36 mouse cellular contexts compared by ENCODE assay signal in the genomic region with DNA sequence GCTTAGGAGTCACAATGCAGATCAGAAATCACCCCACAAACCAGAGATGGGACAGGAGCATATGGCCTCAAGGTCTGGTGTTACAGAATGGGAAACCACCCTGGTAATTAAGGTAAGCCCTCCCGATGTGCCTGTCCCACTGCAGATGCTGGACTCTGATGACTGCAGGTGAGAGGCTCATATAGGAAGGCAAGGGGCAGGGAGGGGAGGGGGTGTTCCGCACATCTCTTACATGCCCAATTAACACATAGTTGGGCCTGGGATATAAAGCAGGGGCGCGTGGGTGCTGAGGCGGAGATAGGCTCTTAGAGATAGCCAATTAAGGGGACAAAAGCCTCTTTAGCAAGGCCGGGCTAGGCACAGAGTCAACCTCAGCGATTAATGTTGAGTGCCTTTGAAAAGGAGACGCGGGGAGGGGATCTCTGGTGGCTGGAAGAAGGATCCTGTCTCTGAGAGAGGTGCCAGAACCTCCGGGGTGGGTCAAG. TPM values are rescaled to one million over a fixed set of nuclear protein-coding genes. Genes with fewer than 3 reads are reported as not detected.
DNase-seq lines count a peak whose midpoint lies in the region; ATAC-seq lines count a peak whose summit lies in the region.
"Had no signal": no experiment of that assay in that cellular context is flagged by ENCODE, and none has a peak within 500 bp of the region (broad histone marks: within the 10 kb centered on the region; RNA-seq: fewer than 3 reads in every experiment).

A gene (minus strand): TSS at position 51 of the 485 bp plus-strand sequence.

- H3K9me3 ChIP-seq in embryonic facial prominence, embryonic 11.5 days (replicated peaks; ENCODE audit: control insufficient read depth, low read length) = no peaks in the 10 kb centered on the region
- no peaks in the 10 kb centered on the region for H3K9me3 ChIP-seq in embryonic facial prominence, embryonic 10.5 days
- no peaks in the 10 kb centered on the region for H3K9me3 ChIP-seq in heart, embryonic 13.5 days
- H3K9me3 ChIP-seq in midbrain, embryonic 11.5 days (ENCODE audit: control insufficient read depth, low read length) = no peaks in the 10 kb centered on the region
- H3K9me3 ChIP-seq in midbrain, embryonic 10.5 days (replicated peaks) = 0 out of 2 replicates have a peak, but pooled peaks cover 5% of the 10 kb centered on the region
- 0 out of 2 replicates have a peak, but pooled peaks cover 3% of the 10 kb centered on the region for H3K9me3 ChIP-seq in forebrain, embryonic 14.5 days (replicated peaks; ENCODE audit: control insufficient read depth, low read length)
- H3K9me3 ChIP-seq: embryonic facial prominence, embryonic 12.5 days; hindbrain, embryonic 13.5 days; liver, embryonic 15.5 days; neural tube, embryonic 12.5 days had no signal

- H3K36me3 ChIP-seq in embryonic facial prominence, embryonic 11.5 days (replicated peaks; ENCODE audit: control insufficient read depth, insufficient read depth, low read depth, low read length) = no peaks in the 10 kb centered on the region
- H3K36me3 ChIP-seq in embryonic facial prominence, embryonic 10.5 days (replicated peaks) = no peaks in the 10 kb centered on the region
- H3K36me3 ChIP-seq in heart, embryonic 13.5 days = no peaks in the 10 kb centered on the region
- no peaks in the 10 kb centered on the region for H3K36me3 ChIP-seq in midbrain, embryonic 11.5 days (ENCODE audit: control insufficient read depth, insufficient read depth, low read length)
- no peaks in the 10 kb centered on the region for H3K36me3 ChIP-seq in midbrain, embryonic 10.5 days
- H3K36me3 ChIP-seq in forebrain, embryonic 14.5 days (ENCODE audit: control insufficient read depth, insufficient read depth, low read length) = no peaks in the 10 kb centered on the region
- H3K36me3 ChIP-seq: embryonic facial prominence, embryonic 12.5 days; hindbrain, embryonic 13.5 days; liver, embryonic 15.5 days; midbrain, embryonic 12.5 days; neural tube, embryonic 12.5 days had no signal

- intact Hi-C loops in heart, postnatal 36 days (cut with DNase I) = no loop called here

- no peak within 1 kb of the TSS for H3K27ac ChIP-seq in embryonic facial prominence, embryonic 11.5 days (replicated peaks; ENCODE audit: low read depth, low read length)
- no peak within 1 kb of the TSS for H3K27ac ChIP-seq in embryonic facial prominence, embryonic 10.5 days (replicated peaks)
- H3K27ac ChIP-seq in heart, embryonic 13.5 days (replicated peaks) = no peak within 1 kb of the TSS
- H3K27ac ChIP-seq in midbrain, embryonic 11.5 days (ENCODE audit: low read depth, low read length) = no peak within 1 kb of the TSS
- H3K27ac ChIP-seq in midbrain, embryonic 10.5 days (replicated peaks) = no peak within 1 kb of the TSS
- no peak within 1 kb of the TSS for H3K27ac ChIP-seq in forebrain, embryonic 14.5 days (ENCODE audit: low read depth, low read length)
- H3K27ac ChIP-seq: embryonic facial prominence, embryonic 12.5 days; hindbrain, embryonic 13.5 days; liver, embryonic 15.5 days; midbrain, embryonic 12.5 days; neural tube, embryonic 12.5 days had no signal

- DNase-seq in embryonic facial prominence, embryonic 11.5 days (ENCODE audit: low spot score) = no peak
- DNase-seq in embryonic facial prominence, embryonic 10.5 days (ENCODE audit: low spot score) = no peak
- DNase-seq in heart, postnatal 36 days = no peak
- DNase-seq in midbrain, embryonic 11.5 days (ENCODE audit: low spot score, missing footprints) = peak; percentile 67
- DNase-seq in midbrain, embryonic 10.5 days (ENCODE audit: low spot score) = no peak
- DNase-seq in forebrain, embryonic 14.5 days (ENCODE audit: low spot score) = peak; percentile 34
- DNase-seq in cerebellum, adult 18-20 months = no peak
- DNase-seq: adrenal gland, postnatal 25 days; cerebellum, adult 8-10 months; cerebellum, postnatal 25 days; gastrocnemius, postnatal 10 days; heart, postnatal 10 days; kidney, adult 9 months; kidney, postnatal 10 days; layer of hippocampus, postnatal 36 days; lung, embryonic 14.5 days; lung, postnatal 14 days; thymus, adult 2 months; thymus, postnatal 36 days had no signal

- H3K27me3 ChIP-seq in embryonic facial prominence, embryonic 11.5 days (ENCODE audit: control insufficient read depth, insufficient read depth, low read length) = no peaks in the 10 kb centered on the region
- no peaks in the 10 kb centered on the region for H3K27me3 ChIP-seq in embryonic facial prominence, embryonic 10.5 days (replicated peaks; ENCODE audit: low read depth, poor library complexity, severe bottlenecking)
- H3K27me3 ChIP-seq in heart, embryonic 13.5 days (replicated peaks) = no peaks in the 10 kb centered on the region
- no peaks in the 10 kb centered on the region for H3K27me3 ChIP-seq in midbrain, embryonic 11.5 days (ENCODE audit: control insufficient read depth, insufficient read depth, low read length)
- no peaks in the 10 kb centered on the region for H3K27me3 ChIP-seq in midbrain, embryonic 10.5 days (ENCODE audit: low read depth, poor library complexity, severe bottlenecking)
- no peaks in the 10 kb centered on the region for H3K27me3 ChIP-seq in forebrain, embryonic 14.5 days (replicated peaks; ENCODE audit: control insufficient read depth, insufficient read depth, low read length)
- H3K27me3 ChIP-seq: embryonic facial prominence, embryonic 12.5 days; hindbrain, embryonic 13.5 days; neural tube, embryonic 12.5 days had no signal

- no peak within 1 kb of the TSS for H3K4me3 ChIP-seq in embryonic facial prominence, embryonic 11.5 days (ENCODE audit: low read depth, low read length)
- no peak within 1 kb of the TSS for H3K4me3 ChIP-seq in embryonic facial prominence, embryonic 10.5 days
- H3K4me3 ChIP-seq in heart, embryonic 13.5 days = no peak within 1 kb of the TSS
- no peak within 1 kb of the TSS for H3K4me3 ChIP-seq in midbrain, embryonic 11.5 days (ENCODE audit: low read depth, low read length)
- no peak within 1 kb of the TSS for H3K4me3 ChIP-seq in midbrain, embryonic 10.5 days
- H3K4me3 ChIP-seq in forebrain, embryonic 14.5 days (ENCODE audit: low read depth, low read length) = no peak within 1 kb of the TSS
- H3K4me3 ChIP-seq: embryonic facial prominence, embryonic 12.5 days; hindbrain, embryonic 13.5 days; liver, embryonic 15.5 days; midbrain, embryonic 12.5 days; myocyte; neural tube, embryonic 12.5 days had no signal

- 0 out of 2 replicates have a peak, but pooled peaks have one; percentile 37 for ATAC-seq in embryonic facial prominence, embryonic 11.5 days (replicated peaks; ENCODE audit: insufficient number of reproducible peaks, low FRiP score, low TSS enrichment, low read depth)
- ATAC-seq in heart, embryonic 13.5 days (ENCODE audit: extremely low read depth, insufficient number of reproducible peaks, low FRiP score, low TSS enrichment) = no peak
- no peak for ATAC-seq in midbrain, embryonic 11.5 days (ENCODE audit: low FRiP score)
- peak; percentile 23; the same call in 1 of the 2 replicates for ATAC-seq in forebrain, embryonic 14.5 days
- ATAC-seq: intestine, postnatal 0 days; Patski had no signal

- WGBS in embryonic facial prominence, embryonic 11.5 days = 69% methylated on average over 10 of the region's 10 CpGs
- 62% methylated on average over 10 of the region's 10 CpGs for WGBS in embryonic facial prominence, embryonic 10.5 days
- WGBS in heart, embryonic 13.5 days = 34% methylated on average over 10 of the region's 10 CpGs
- 53% methylated on average over 10 of the region's 10 CpGs for WGBS in midbrain, embryonic 11.5 days
- WGBS in midbrain, embryonic 10.5 days = 56% methylated on average over 10 of the region's 10 CpGs
- WGBS in forebrain, embryonic 14.5 days = 7% methylated on average over 10 of the region's 10 CpGs

- no peak within 1 kb of the TSS for H3K9ac ChIP-seq in embryonic facial prominence, embryonic 11.5 days (replicated peaks; ENCODE audit: low read length)
- H3K9ac ChIP-seq in heart, embryonic 13.5 days = 0 out of 2 replicates have a peak within 1 kb of the TSS, but pooled peaks have one; percentile 24
- H3K9ac ChIP-seq in midbrain, embryonic 11.5 days (ENCODE audit: low read length) = no peak within 1 kb of the TSS
- H3K9ac ChIP-seq in forebrain, embryonic 14.5 days (ENCODE audit: low read length) = peak within 1 kb of the TSS; percentile 13; the same call in 1 of the 2 replicates
- H3K9ac ChIP-seq: embryonic facial prominence, embryonic 12.5 days; hindbrain, embryonic 13.5 days; liver, embryonic 15.5 days; lung, embryonic 14.5 days; midbrain, embryonic 12.5 days; neural tube, embryonic 12.5 days had no signal

- no peaks in the 10 kb centered on the region for H3K4me1 ChIP-seq in embryonic facial prominence, embryonic 11.5 days (ENCODE audit: control insufficient read depth, insufficient read depth, low read length)
- H3K4me1 ChIP-seq in embryonic facial prominence, embryonic 10.5 days = no peaks in the 10 kb centered on the region
- peaks cover 9% of the 10 kb centered on the region; the same call in 1 of the 2 replicates for H3K4me1 ChIP-seq in heart, embryonic 13.5 days
- H3K4me1 ChIP-seq in midbrain, embryonic 11.5 days (ENCODE audit: control insufficient read depth, insufficient read depth, low read length) = no peaks in the 10 kb centered on the region
- no peaks in the 10 kb centered on the region for H3K4me1 ChIP-seq in midbrain, embryonic 10.5 days
- no peaks in the 10 kb centered on the region for H3K4me1 ChIP-seq in forebrain, embryonic 14.5 days (ENCODE audit: control insufficient read depth, insufficient read depth, low read length)
- H3K4me1 ChIP-seq: embryonic facial prominence, embryonic 12.5 days; hindbrain, embryonic 13.5 days; liver, embryonic 15.5 days; neural tube, embryonic 12.5 days had no signal

- no peak within 1 kb of the TSS for H3K4me2 ChIP-seq in embryonic facial prominence, embryonic 11.5 days (ENCODE audit: low read depth, low read length)
- H3K4me2 ChIP-seq in heart, embryonic 13.5 days = no peak within 1 kb of the TSS
- H3K4me2 ChIP-seq in midbrain, embryonic 11.5 days = no peak within 1 kb of the TSS
- H3K4me2 ChIP-seq in forebrain, embryonic 14.5 days (ENCODE audit: low read length) = no peak within 1 kb of the TSS
- H3K4me2 ChIP-seq: embryonic facial prominence, embryonic 12.5 days; hindbrain, embryonic 13.5 days; liver, embryonic 15.5 days; lung, embryonic 14.5 days; midbrain, embryonic 12.5 days; neural tube, embryonic 12.5 days had no signal

RNA-seq across cellular contexts. Expression of the gene that starts here (rescaled TPM):
- polyA plus RNA-seq in embryonic facial prominence, embryonic 11.5 days (2014; fragmentation: Nextera tagmentation; extraction: Ambion mirVana) = 0.27 TPM in 1 of 2 replicates, not detected in the other
- polyA plus RNA-seq in embryonic facial prominence, embryonic 10.5 days (2016; fragmentation: Nextera tagmentation; extraction: Ambion mirVana) = 0.22 TPM in 1 of 2 replicates, not detected in the other
- 0.27 TPM in 1 of 2 replicates, not detected in the other for polyA plus RNA-seq in heart, embryonic 13.5 days (2015; fragmentation: Nextera tagmentation; extraction: Ambion mirVana)
- not detected for total RNA-seq in heart, postnatal 36 days (2021)
- polyA plus RNA-seq in midbrain, embryonic 11.5 days (2014; fragmentation: Nextera tagmentation; extraction: Ambion mirVana) = 0.12 TPM in 1 of 2 replicates, not detected in the other
- polyA plus RNA-seq in midbrain, embryonic 10.5 days (2016; fragmentation: Nextera tagmentation; extraction: Ambion mirVana) = 0.20 TPM in 1 of 2 replicates, not detected in the other
- polyA plus RNA-seq in forebrain, embryonic 14.5 days (2014; fragmentation: Nextera tagmentation; extraction: Ambion mirVana) = 0.33 and 0.44 TPM in 2 replicates
- total RNA-seq: adrenal gland, postnatal 25 days; CH12.LX; heart, postnatal 10 days; liver, adult 2 months; megakaryocyte progenitor cell, adult 5-6 weeks; midbrain, postnatal 0 days had no signal
- polyA plus RNA-seq: C2C12; embryonic facial prominence, embryonic 12.5 days; gonadal fat pad, adult 2 months; intestine, postnatal 0 days; large intestine, adult 2 months; limb, embryonic 11.5 days; liver, embryonic 15.5 days; lung, embryonic 14.5 days; midbrain, embryonic 12.5 days; myocyte; Patski had no signal

Comparison
In these comparisons a context has a peak if more than half of its experiments do, and no peak if none do; other contexts are left out.
1. Peak in ATAC-seq in embryonic facial prominence, embryonic 11.5 days; RNA of the gene not detected or under 1 TPM.
2. Peak in DNase-seq in midbrain, embryonic 11.5 days; RNA of the gene not detected or under 1 TPM.
3. Peak in DNase-seq, ATAC-seq and H3K9ac ChIP-seq in forebrain, embryonic 14.5 days; RNA of the gene not detected or under 1 TPM.